Comparison of ENCODE assay signal across 10 mouse cellular contexts in the genomic region with DNA sequence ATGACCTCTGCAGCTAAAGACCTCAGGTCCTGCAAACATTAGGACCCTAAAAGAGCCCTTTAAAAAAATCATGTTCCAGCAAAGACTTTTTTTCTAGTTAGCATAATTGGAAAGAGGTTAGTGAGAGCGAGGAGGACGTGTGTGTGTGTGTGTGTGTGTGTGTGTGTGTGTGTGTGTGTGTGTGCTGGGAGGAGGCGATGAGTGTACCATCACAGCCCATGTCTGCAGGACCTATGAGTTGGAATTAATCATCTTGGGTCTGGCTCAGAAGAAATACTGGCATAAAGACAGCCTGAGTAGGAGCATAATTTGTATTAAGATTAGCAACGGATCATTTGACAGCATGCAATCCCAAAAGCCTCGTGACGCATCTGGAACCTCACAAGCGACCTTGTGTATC.
"Had no signal": no experiment of that assay in that cellular context is flagged by ENCODE, and none has a peak within 500 bp of the region (broad histone marks: within the 10 kb centered on the region; RNA-seq: fewer than 3 reads in every experiment).

No protein-coding gene starts in this region.

- DNase-seq: kidney, adult 11 months; kidney, adult 9 months; kidney, postnatal 36 days; left cerebral cortex, postnatal 4 days; lung, adult 18-20 months; right cerebral cortex, postnatal 25 days; thymus, postnatal 36 days had no signal

- H3K4me2 ChIP-seq: limb, embryonic 13.5 days had no signal

- H3K27me3 ChIP-seq: limb, embryonic 13.5 days had no signal

- H3K27ac ChIP-seq: kidney, postnatal 0 days; limb, embryonic 13.5 days; liver, embryonic 14.5 days had no signal

- H3K9ac ChIP-seq: limb, embryonic 13.5 days; liver, embryonic 14.5 days had no signal

- H3K4me3 ChIP-seq: limb, embryonic 13.5 days had no signal
